Mouse (Mus musculus) NIH3T3 (cell line): ENCODE measurements around the gene Bivm.

Source experiments
- DNase-seq: peaks from one replicate; pipeline ENCODE4 v3.0.0-alpha.2; 2012; ENCODE audit warnings: low read depth

Gene Bivm

DNA sequence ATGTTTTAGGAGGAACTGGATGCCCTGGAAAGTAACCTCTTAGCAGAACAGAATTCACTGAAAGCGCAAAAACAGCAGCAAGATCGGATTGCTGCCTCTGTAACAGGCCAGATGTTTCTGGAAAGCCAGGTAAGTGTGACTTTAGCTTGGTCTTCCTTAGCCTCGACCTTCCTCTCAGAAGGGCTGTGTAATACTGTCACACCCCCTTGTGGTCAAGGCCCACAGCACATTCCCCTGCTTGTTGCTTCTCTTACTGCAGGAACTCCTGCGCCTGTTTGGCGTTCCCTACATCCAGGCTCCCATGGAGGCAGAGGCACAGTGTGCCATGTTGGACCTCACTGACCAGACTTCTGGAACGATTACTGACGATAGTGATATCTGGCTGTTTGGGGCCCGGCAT, 55.1 kb downstream of the Bivm start:
- no peak for DNase-seq

DNA sequence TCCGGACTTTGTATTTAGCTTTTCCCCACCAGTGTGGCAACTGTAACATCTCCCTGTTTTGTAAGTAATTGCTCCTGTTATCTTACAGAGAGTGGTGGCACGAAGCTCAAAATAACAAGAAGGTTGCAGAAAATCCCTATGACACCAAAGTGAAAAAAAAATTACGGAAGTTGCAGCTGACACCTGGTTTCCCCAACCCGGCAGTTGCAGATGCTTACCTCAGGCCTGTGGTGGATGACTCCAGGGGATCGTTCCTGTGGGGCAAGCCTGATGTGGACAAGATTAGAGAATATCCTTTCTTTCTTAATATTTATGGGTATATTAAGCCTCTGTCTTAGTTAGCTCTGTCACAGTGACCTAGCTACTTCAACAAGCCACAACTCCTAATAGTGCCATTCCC, 59.3 kb downstream of the Bivm start:
- DNase-seq, result no peak

DNA sequence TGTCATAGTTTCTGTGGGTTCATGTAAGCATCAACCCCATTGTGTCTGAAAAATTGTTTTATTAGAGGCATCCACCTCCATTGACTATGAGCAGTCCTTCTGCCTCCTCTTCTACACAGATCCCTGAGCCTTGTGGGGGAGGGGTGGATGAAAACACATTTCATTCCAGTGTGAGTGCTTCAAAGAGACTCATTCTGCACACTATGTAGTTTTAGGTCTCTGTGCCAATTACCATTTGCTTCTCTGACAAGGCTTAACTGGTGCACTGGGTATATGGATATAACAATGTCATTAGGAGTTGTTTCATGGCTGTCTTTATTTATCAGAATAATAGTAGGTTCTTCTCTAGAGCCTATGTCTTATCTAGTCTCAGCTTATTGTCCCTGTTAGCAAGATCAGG, 67.6 kb downstream of the Bivm start:
- peak; percentile 86 for DNase-seq
